Mouse (Mus musculus) MEL-GATA-1-ER (cell line): Measurements from ENCODE around the gene 1700018F24Rik.
A peak's percentile ranks its signal among the peaks of the same experiment; 100 is the strongest.
"Not testable (repeated sequence)": the region's sequence is repeated elsewhere in the genome, so short reads cannot be mapped to it uniquely, and the experiment has no call there.

Experiments used
- DNase-seq: peaks from one replicate; pipeline ENCODE4 v3.0.0-alpha.2; 2012; ENCODE audit warnings: low read depth; ENCODE audit errors: extremely low read depth

Gene 1700018F24Rik

GRCm38 (mm10) chr5:145081866-145082613 lies 39.2 kb downstream of the 1700018F24Rik start:
- DNase-seq = no peak

GRCm38 (mm10) chr5:145083201-145083600 lies 40.4 kb downstream of the 1700018F24Rik start:
- DNase-seq = not testable (repeated sequence)

GRCm38 (mm10) chr5:145083632-145084451 lies 41.1 kb downstream of the 1700018F24Rik start, which contains the start of the genes Arpc1a and Kpna7:
Gene Arpc1a (plus strand): TSS chr5:145083830.
Gene Kpna7 (minus strand): TSS chr5:145084030.
- peak; percentile 83 for DNase-seq

- no peak for DNase-seq
Observed at GRCm38 (mm10) chr5:145084822-145085221, 42.0 kb downstream of the 1700018F24Rik start.

GRCm38 (mm10) chr5:145088186-145088585 lies 45.4 kb downstream of the 1700018F24Rik start:
- DNase-seq = no peak

GRCm38 (mm10) chr5:145089878-145090277 lies 47.1 kb downstream of the 1700018F24Rik start:
- DNase-seq = peak; percentile 87
